Mouse (Mus musculus) myocyte (in vitro differentiated cells): ENCODE data around the gene Plaa. TPM values are rescaled to one million over a fixed set of nuclear protein-coding genes. Genes with fewer than 3 reads are reported as not detected.
A peak's percentile ranks its signal among the peaks of the same experiment; 100 is the strongest.

ENCODE experiments used
- H3K27me3 ChIP-seq: one replicate; pipeline ENCODE4 v1.6.1; 2011; ENCODE audit not compliant: control insufficient read depth, insufficient read depth, insufficient read length
- H3K36me3 ChIP-seq: one replicate; pipeline ENCODE4 v1.6.1; 2011; ENCODE audit not compliant: control insufficient read depth, insufficient read depth
- H3K4me2 ChIP-seq: one replicate; pipeline ENCODE4 v1.6.1; 2011; ENCODE audit warnings: low read depth, control low read depth
- H3K4me3 ChIP-seq: one replicate; pipeline ENCODE4 v1.5.1; 2011; ENCODE audit warnings: mild to moderate bottlenecking, control low read depth, moderate library complexity
- H3K79me2 ChIP-seq: one replicate; pipeline ENCODE4 v1.6.1; 2011; ENCODE audit not compliant: control insufficient read depth, insufficient read depth
- H3ac ChIP-seq: one replicate; pipeline ENCODE4 v1.6.1; 2011; ENCODE audit not compliant: control insufficient read depth, insufficient read length
- CEBPB ChIP-seq: IDR thresholded peaks from 2 replicates; pipeline ENCODE4 v1.6.1; 2011; ENCODE audit warnings: mild to moderate bottlenecking, moderate library complexity; ENCODE audit not compliant: poor library complexity, insufficient read depth, severe bottlenecking
- E2F4 ChIP-seq: IDR thresholded peaks from one replicate; pipeline ENCODE4 v1.6.1; 2011; ENCODE audit warnings: mild to moderate bottlenecking, control low read depth, moderate library complexity; ENCODE audit not compliant: insufficient read depth
- MAX ChIP-seq: IDR thresholded peaks from one replicate; pipeline ENCODE4 v1.6.1; 2011; ENCODE audit warnings: low read depth, mild to moderate bottlenecking, control low read depth
- MYOD1 ChIP-seq, 3 experiments: IDR thresholded peaks; one replicate each; pipeline ENCODE4 v1.6.1; 2011; ENCODE audit warnings: control low read depth in 2 of 3, low read depth in 2 of 3, mild to moderate bottlenecking in 2 of 3, moderate library complexity in 1 of 3; ENCODE audit not compliant: insufficient read length in 2 of 3, control insufficient read depth in 1 of 3
- MYOG ChIP-seq, 3 experiments: IDR thresholded peaks; one replicate each; pipeline ENCODE4 v1.6.1; 2011; ENCODE audit warnings: control low read depth in 2 of 3, low read depth in 2 of 3, mild to moderate bottlenecking in 2 of 3; ENCODE audit not compliant: insufficient read length in 2 of 3, control insufficient read depth in 1 of 3, insufficient read depth in 1 of 3
- POLR2A ChIP-seq: IDR thresholded peaks from one replicate; pipeline ENCODE4 v1.6.1; 2011; ENCODE audit warnings: low read depth, mild to moderate bottlenecking, control low read depth, moderate library complexity; ENCODE audit not compliant: insufficient read length
- POLR2AphosphoS2 ChIP-seq: IDR thresholded peaks from one replicate; pipeline ENCODE4 v1.6.1; 2011; ENCODE audit warnings: low read depth, control low read depth; ENCODE audit not compliant: insufficient read length
- REST ChIP-seq: IDR thresholded peaks from one replicate; pipeline ENCODE4 v1.6.1; 2011; ENCODE audit warnings: mild to moderate bottlenecking, control low read depth, moderate library complexity; ENCODE audit not compliant: insufficient read depth, insufficient read length
- SRF ChIP-seq: IDR thresholded peaks from one replicate; pipeline ENCODE4 v1.6.1; 2011; ENCODE audit warnings: low read depth; ENCODE audit not compliant: control insufficient read depth, insufficient read length
- TCF12 ChIP-seq: IDR thresholded peaks from one replicate; pipeline ENCODE4 v1.6.1; 2011; ENCODE audit warnings: mild to moderate bottlenecking, control low read depth; ENCODE audit not compliant: poor library complexity, insufficient read depth, severe bottlenecking
- TCF3 ChIP-seq: IDR thresholded peaks from one replicate; pipeline ENCODE4 v1.6.1; 2011; ENCODE audit warnings: low read depth, control low read depth; ENCODE audit not compliant: insufficient read length
- USF1 ChIP-seq: IDR thresholded peaks from one replicate; pipeline ENCODE4 v1.6.1; 2011; ENCODE audit warnings: low read depth, mild to moderate bottlenecking, control low read depth, moderate library complexity
- polyA plus RNA-seq: library from polyadenylated mRNA; unstranded; fragments of >200 nt; fragmentation: generic; extraction: Trizol; gene quantifications from one replicate; pipeline ENCODE4 v1.2.1, GENCODE M21; 2012; ENCODE audit warnings: missing spikeins

Plaa gene
- polyA plus RNA-seq, 1 experiment: 22.8 TPM

DNA sequence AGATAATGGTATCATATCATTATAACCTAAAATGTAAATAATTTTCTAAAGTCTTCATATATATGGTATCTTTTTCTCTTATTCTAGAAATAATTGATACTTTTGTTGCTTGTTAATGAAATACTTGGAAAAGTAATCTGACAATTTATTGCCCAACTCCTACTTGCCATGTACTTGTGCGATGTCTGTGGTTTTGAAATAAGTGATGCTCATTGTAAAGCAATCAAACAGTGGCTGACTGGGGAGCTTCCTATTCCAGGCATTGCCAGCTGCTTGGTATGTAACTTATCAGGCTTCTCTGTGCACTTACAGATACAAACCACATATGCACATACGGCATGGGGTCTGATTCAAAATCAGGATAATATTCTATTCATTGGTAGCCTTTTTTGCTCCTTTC, 17.0 kb upstream of the Plaa start:
- TF ChIP-seq CEBPB (peak; percentile 69; the same call in 1 of the 2 replicates), E2F4 (no peak), MYOG (IDR thresholded peaks at IDR 0.05; ENCODE audit: control insufficient read depth in 1 of 3, insufficient read depth in 1 of 3, insufficient read length in 2 of 3, low read depth in 2 of 3) (no peak), USF1 (no peak)
- no peak overlapping the region for H3K4me3 ChIP-seq
- H3K4me2 ChIP-seq: peak overlapping the region; percentile 62
- H3K36me3 ChIP-seq: peaks cover 14% of the 10 kb centered on the region
- H3K79me2 ChIP-seq: peaks cover 16% of the 10 kb centered on the region
- no peaks in the 10 kb centered on the region for H3K27me3 ChIP-seq
- H3ac ChIP-seq: no peak overlapping the region

DNA sequence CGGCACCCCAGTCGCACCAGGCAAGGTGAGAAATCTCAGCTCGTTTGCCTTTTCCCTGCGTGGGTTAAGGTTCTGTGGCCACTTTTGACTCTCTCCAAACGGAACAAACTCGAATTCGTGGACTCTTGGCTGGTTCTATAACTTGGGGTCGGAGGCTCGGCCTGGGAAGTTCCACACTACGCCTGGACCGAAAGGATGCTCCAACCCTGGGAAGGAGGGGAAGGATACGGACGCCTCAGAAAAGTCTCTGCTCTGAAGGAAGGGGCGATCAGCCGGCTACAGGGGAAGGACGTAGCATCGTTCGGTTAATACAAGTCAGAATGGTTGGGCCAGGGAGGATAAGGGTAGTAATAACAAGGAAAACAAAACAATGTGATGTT, 11.6 kb upstream of the Plaa start:
- Histone ChIP-seq H3K79me2 (peaks cover 23% of the 10 kb centered on the region), H3ac (no peak overlapping the region), H3K4me3 (peak overlapping the region; percentile 51), H3K36me3 (no peaks in the 10 kb centered on the region), H3K4me2 (peak overlapping the region; percentile 81), H3K27me3 (no peaks in the 10 kb centered on the region)
- TF ChIP-seq E2F4 (no peak), REST (no peak), MYOD1 (IDR thresholded peaks at IDR 0.05; ENCODE audit: control insufficient read depth in 1 of 3, insufficient read length in 2 of 3, low read depth in 2 of 3) (no peak), MYOG (IDR thresholded peaks at IDR 0.05; ENCODE audit: control insufficient read depth in 1 of 3, insufficient read depth in 1 of 3, insufficient read length in 2 of 3, low read depth in 2 of 3) (no peak), TCF12 (no peak), USF1 (no peak), POLR2AphosphoS2 (no peak), CEBPB (no peak), SRF (no peak), MAX (no peak), POLR2A (no peak), TCF3 (no peak)

DNA sequence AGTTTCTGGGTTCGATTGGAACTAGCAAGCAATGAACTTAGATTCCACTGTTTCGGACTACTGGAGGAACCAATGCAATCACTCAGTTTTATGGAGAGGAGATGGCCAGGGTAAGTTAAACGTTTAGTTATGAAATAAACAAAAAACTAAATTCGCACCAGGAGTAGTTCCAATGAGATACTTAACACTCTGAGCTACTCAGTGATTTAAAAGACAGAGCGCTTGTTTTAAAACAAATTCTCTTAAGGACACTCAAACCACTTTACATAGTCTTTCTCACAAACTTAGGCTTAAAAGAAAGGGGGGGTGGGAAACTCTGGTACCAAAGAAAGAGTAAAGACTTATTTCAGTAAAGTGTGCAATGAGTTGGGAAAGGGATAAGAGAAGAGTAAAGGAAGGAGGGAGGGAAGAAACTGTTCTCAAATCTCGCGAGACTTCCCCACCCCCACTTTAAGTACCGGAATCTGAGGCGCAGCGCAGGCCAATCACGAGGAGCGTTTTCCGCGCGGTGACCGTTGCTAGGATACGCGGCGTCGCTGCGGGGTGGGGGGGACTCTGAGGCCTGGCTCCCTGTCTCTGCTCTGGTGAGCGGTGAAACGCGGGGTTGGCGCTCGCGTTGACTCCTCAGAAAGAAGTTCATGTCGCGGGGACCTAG, 11.1 kb upstream of the Plaa start, which contains the start of gene Ift74:
Gene Ift74 (plus strand): TSS at position 520 of the 655 bp plus-strand sequence.
- peaks cover 23% of the 10 kb centered on the region for H3K79me2 ChIP-seq
- peak within 1 kb of the TSS; percentile 51 for H3K4me3 ChIP-seq
- no peaks in the 10 kb centered on the region for H3K27me3 ChIP-seq
- no peak for TF ChIP-seq E2F4
- peak; percentile 66 for TF ChIP-seq POLR2A
- no peak for TF ChIP-seq MAX
- TF ChIP-seq POLR2AphosphoS2: peak; percentile 68
- H3K36me3 ChIP-seq: no peaks in the 10 kb centered on the region
- H3ac ChIP-seq: no peak within 1 kb of the TSS
- peak within 1 kb of the TSS; percentile 81 for H3K4me2 ChIP-seq

DNA sequence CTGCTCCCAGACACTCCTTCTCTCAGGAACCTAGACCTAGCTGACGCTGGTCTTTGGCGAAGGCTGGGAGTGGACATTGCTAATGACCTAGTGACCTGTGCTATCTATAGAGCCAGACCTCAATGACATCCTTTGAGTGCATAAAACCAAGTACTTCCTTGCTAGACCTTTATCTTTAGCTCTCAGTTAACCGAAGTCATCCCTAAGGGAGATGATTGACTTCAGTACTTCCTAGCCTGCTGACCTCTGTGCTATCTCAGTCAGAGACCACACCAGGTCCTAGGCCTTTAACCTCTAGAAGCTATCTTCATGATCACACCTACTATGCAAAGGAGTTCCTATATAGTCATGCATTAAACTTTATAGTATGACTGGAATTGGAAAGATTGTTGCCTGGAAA, 7.3 kb upstream of the Plaa start:
- Histone ChIP-seq H3ac (no peak overlapping the region), H3K36me3 (no peaks in the 10 kb centered on the region), H3K4me2 (no peak overlapping the region), H3K79me2 (peaks cover 9% of the 10 kb centered on the region), H3K27me3 (no peaks in the 10 kb centered on the region), H3K4me3 (no peak overlapping the region)
- no peak for TF ChIP-seq MYOD1 (IDR thresholded peaks at IDR 0.05; ENCODE audit: control insufficient read depth in 1 of 3, insufficient read length in 2 of 3, low read depth in 2 of 3)

DNA sequence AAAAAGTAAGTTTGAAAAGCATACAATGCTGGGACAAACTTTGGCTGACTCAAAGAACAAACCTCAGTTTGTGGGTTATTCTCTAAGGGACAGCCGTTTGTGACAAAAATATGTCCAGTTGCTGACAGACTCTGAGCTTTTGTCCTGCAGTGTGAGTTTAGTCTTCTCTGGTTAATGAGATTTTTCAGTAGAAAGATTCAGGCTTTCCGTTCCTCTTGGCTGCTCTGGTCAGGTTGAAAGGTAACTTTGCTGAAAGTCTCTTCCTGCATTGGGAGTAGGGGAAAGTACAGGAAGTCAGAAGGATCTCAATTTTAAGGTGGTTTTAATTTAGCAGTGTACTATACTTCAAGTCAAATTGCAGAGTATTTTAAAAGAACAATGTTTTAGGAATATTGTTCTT, 2.5 kb upstream of the Plaa start:
- Histone ChIP-seq H3K4me3 (no peak overlapping the region), H3K4me2 (no peak overlapping the region), H3K79me2 (peaks cover 22% of the 10 kb centered on the region), H3K36me3 (no peaks in the 10 kb centered on the region), H3K27me3 (no peaks in the 10 kb centered on the region), H3ac (no peak overlapping the region)
- no peak for TF ChIP-seq POLR2AphosphoS2
- TF ChIP-seq E2F4: no peak
- no peak for TF ChIP-seq REST
- no peak for TF ChIP-seq CEBPB
- TF ChIP-seq MYOD1 (IDR thresholded peaks at IDR 0.05; ENCODE audit: control insufficient read depth in 1 of 3, insufficient read length in 2 of 3, low read depth in 2 of 3): no peak
- no peak for TF ChIP-seq USF1
- no peak for TF ChIP-seq POLR2A
- TF ChIP-seq MAX: no peak
- TF ChIP-seq TCF12: no peak
- no peak for TF ChIP-seq MYOG (IDR thresholded peaks at IDR 0.05; ENCODE audit: control insufficient read depth in 1 of 3, insufficient read depth in 1 of 3, insufficient read length in 2 of 3, low read depth in 2 of 3)
- TF ChIP-seq TCF3: no peak
- no peak for TF ChIP-seq SRF
